Mouse (Mus musculus) left cerebral cortex, adult 2 months (tissue): ENCODE measurements around the gene Kif26b. TPM values are rescaled to one million over a fixed set of nuclear protein-coding genes. Genes with fewer than 3 reads are reported as not detected.

Source experiments
- DNase-seq, 2 experiments: peaks; one replicate each; pipeline ENCODE4 v3.0.0; 2021 to 2022; ENCODE audit warnings: low spot score in 2 of 2, mixed read lengths in 1 of 2; ENCODE audit errors: extremely low spot score in 1 of 2
- H3K27ac ChIP-seq: fragments of 200-600 bp; 2 replicates; pipeline ENCODE4 v1.8.1; 2022
- H3K4me3 ChIP-seq: fragments of 200-600 bp; 2 replicates; pipeline ENCODE4 v1.8.1; 2022
- CTCF ChIP-seq: fragments of 200-600 bp; IDR thresholded peaks from 2 replicates; pipeline ENCODE4 v1.8.1; 2022; ENCODE audit warnings: antibody characterized with exemption, mild to moderate bottlenecking, moderate library complexity
- intact Hi-C: fragments of 180-260 bp; cut with DNase I; formaldehyde crosslinking; loops from one replicate; pipeline ENCODE4 v1.15.1; 2025
- total RNA-seq, 2 experiments: library from RNA; stranded (reverse); gene quantifications; 2 replicates each; pipeline ENCODE4 v1.2.3; 2021

Kif26b gene
- total RNA-seq, 2 experiments from 2014 or later: 8.3 to 10.5 TPM

- DNase-seq: no peak
- no peak for TF ChIP-seq CTCF
- intact Hi-C loops: no loop called here
- no peak overlapping the region for H3K27ac ChIP-seq
- H3K4me3 ChIP-seq: no peak overlapping the region
Measured at GRCm38 (mm10) chr1:178784043-178784442, 255.1 kb downstream of the Kif26b start.

- Histone ChIP-seq H3K4me3 (no peak overlapping the region), H3K27ac (no peak overlapping the region)
- no peak for DNase-seq
- intact Hi-C loops: no loop called here
- no peak for TF ChIP-seq CTCF
Measured at GRCm38 (mm10) chr1:178791266-178791665, 262.3 kb downstream of the Kif26b start.

GRCm38 (mm10) chr1:178792726-178793125 lies 263.8 kb downstream of the Kif26b start:
- intact Hi-C loops: no loop called here
- no peak for DNase-seq
- no peak for TF ChIP-seq CTCF

GRCm38 (mm10) chr1:178794866-178795265 lies 265.9 kb downstream of the Kif26b start:
- Histone ChIP-seq H3K4me3 (no peak overlapping the region), H3K27ac (no peak overlapping the region)
- no peak for TF ChIP-seq CTCF
- no peak for DNase-seq
- intact Hi-C loops: loop anchor here (5.0 kb wide), 1 partner anchor 268 kb away; the partner anchor contains the start of gene Kif26b

More at GRCm38 (mm10) chr1:178792726-178793125, 263.8 kb downstream of the Kif26b start:
- no peak overlapping the region for H3K27ac ChIP-seq
- no peak overlapping the region for H3K4me3 ChIP-seq

DNA sequence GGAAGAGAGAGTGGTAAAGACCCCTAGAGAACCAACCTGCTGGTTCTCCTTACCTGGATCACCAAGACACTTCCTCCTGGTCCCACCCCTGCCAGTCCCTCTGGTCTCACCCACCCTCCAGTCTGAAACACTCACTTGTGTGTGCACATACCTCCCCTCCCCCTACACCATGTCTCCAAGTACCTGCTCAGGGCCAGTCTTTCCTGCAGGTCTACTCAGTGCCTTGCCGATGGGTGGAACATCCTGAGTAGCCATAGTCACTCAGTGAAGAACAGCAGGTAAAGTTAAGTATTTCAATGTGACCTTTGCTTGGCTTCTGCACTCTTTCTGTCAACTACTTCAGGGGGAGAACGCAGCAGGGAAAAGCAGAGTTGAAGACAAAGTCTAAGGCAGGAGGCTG lies 268.5 kb downstream of the Kif26b start:
- intact Hi-C loops: loop anchor here (5.0 kb wide), 1 partner anchor 270 kb away; the partner anchor contains the start of gene Kif26b
- TF ChIP-seq CTCF: no peak
- no peak for DNase-seq
- Histone ChIP-seq H3K4me3 (no peak overlapping the region), H3K27ac (no peak overlapping the region)

DNA sequence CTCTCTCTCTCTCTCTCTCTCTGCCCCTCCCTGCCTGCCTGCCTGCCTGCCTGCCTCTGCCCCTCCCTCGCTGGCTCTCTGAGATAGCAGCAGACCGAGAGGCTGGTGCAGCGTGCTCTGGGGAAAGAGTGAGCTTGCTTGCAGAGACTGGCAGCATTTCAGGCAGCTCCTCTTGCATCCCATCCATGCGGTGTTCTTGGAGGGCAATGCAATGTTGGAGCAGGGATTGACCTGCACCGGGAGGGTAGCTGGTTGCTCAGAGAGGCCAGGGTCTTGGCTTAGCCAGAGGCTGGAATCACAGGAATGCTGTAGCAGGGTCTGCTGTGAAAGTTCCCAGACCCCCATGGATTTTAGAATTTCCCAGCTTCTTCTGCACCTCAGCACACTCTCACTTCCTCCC lies 269.4 kb downstream of the Kif26b start:
- TF ChIP-seq CTCF: no peak
- Histone ChIP-seq H3K4me3 (peak overlapping the region; percentile 41), H3K27ac (peak overlapping the region; percentile 40; the same call in 1 of the 2 replicates)
- DNase-seq: peak; percentile 33 to 39
- intact Hi-C loops: loop anchor here (5.0 kb wide), 1 partner anchor 271 kb away; the partner anchor contains the start of gene Kif26b

GRCm38 (mm10) chr1:178798886-178799285 lies 270.0 kb downstream of the Kif26b start:
- intact Hi-C loops: loop anchor here (5.0 kb wide), 1 partner anchor 272 kb away; the partner anchor contains the start of gene Kif26b
- Histone ChIP-seq H3K27ac (no peak overlapping the region), H3K4me3 (peak overlapping the region; percentile 41)
- TF ChIP-seq CTCF: no peak
- no peak for DNase-seq

DNA sequence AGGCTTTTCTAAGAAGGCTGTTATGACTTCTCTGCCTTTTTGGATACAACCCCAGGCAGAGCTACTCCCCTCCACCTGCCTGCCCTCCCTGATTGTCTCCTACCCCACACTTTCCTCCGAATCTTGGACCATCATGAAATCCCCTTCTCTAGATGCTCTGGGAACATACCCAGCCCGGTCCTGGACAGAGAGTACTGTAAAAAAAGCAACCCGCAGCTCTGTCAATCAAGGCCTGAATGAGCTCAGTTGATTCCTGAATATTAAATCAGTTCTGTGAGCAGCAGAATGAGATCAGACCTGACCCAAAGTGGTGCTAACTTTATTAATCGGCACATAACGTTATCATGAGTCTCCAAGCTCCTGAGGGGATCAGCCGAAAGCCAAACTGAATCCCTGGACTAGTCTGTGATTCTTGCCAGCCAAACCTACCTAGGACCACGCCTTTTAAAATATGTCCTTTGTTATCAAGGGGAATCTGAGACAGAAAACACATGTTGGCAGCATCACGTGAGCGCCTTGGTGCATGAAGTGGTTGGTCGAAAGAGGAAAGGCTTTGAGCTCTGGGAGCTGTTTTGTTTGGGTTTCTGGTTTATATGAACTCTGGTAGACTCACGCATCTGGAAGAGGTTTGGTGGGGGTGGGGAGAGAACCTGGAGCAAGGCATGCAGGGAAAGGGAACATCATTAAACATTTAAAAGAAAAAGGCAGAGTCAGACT lies 271.1 kb downstream of the Kif26b start:
- TF ChIP-seq CTCF: no peak
- H3K4me3 ChIP-seq: no peak overlapping the region
- intact Hi-C loops: loop anchor here (5.0 kb wide), 1 partner anchor 273 kb away; the partner anchor contains the start of gene Kif26b

DNA sequence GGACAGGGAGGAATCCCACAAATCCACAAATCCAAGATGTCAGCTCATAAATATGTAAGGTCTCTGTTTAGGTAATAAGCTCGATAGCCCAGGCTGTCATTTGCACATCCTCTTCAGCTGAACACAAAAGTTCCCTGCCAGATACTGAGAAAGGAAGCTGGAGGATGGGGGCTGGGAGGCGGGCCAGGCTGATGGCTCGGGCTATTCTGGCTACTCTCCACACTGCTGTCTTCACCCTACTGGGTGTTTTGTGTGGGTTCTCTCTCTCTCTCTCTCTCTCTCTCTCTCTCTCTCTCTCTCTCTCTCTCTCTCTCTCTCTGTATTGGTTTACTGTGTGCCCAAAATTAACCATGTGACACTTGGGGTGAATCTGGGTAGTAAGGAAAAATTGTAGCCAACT lies 274.2 kb downstream of the Kif26b start:
- DNase-seq: no peak
- no peak for TF ChIP-seq CTCF
- intact Hi-C loops: no loop called here
- H3K4me3 ChIP-seq: no peak overlapping the region
- no peak overlapping the region for H3K27ac ChIP-seq

More for the DNA sequence above, 271.1 kb downstream of the Kif26b start:
- H3K27ac ChIP-seq: no peak overlapping the region
- no peak for DNase-seq

DNA sequence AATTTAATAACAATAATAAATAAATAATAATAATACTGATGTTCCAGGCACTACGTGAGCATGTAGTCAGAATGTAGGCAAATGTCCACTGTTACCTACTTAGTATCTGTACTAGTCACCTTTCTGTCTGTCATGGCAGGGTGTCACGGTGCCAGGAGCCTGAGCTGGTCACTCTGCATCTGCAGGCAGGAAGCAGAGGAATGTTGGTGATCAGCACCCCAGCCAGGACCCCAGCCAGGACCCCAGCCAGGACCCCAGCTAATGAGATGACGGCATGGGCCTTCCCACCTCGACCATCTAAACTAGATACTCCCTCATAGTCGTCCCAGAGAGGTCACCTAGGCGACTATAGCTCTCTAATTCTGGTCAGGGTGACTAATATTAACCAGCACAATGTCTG lies 288.6 kb downstream of the Kif26b start:
- intact Hi-C loops: no loop called here
- no peak overlapping the region for H3K27ac ChIP-seq
- no peak overlapping the region for H3K4me3 ChIP-seq
- DNase-seq: no peak
- no peak for TF ChIP-seq CTCF

GRCm38 (mm10) chr1:178819060-178819459 lies 290.1 kb downstream of the Kif26b start:
- intact Hi-C loops: no loop called here
- DNase-seq: no peak
- no peak for TF ChIP-seq CTCF
- H3K4me3 ChIP-seq: no peak overlapping the region
- H3K27ac ChIP-seq: no peak overlapping the region

GRCm38 (mm10) chr1:178820079-178820478 lies 291.2 kb downstream of the Kif26b start:
- TF ChIP-seq CTCF: no peak
- intact Hi-C loops: no loop called here
- no peak for DNase-seq
- no peak overlapping the region for H3K4me3 ChIP-seq
- no peak overlapping the region for H3K27ac ChIP-seq
